Mouse (Mus musculus) ES-Bruce4 (cell line): Measurements from ENCODE around the gene Osbpl9.

Source experiments
- CTCF ChIP-seq: IDR thresholded peaks from one replicate; pipeline ENCODE4 v1.8.1; 2011; ENCODE audit warnings: low read depth, low read length
- EP300 ChIP-seq: IDR thresholded peaks from 2 replicates; pipeline ENCODE4 v1.6.1; 2011; ENCODE audit warnings: low read depth, low read length; ENCODE audit not compliant: insufficient read depth

- TF ChIP-seq CTCF (no peak), EP300 (no peak)
These were observed 5.5 kb upstream of the Osbpl9 start for GRCm38 (mm10) chr4:109207524-109207923.
